Mouse (Mus musculus) adrenal gland, adult 18-20 months (tissue): Measurements from ENCODE around the gene Sik2. TPM values are rescaled to one million over a fixed set of nuclear protein-coding genes. Genes with fewer than 3 reads are reported as not detected.

Experiments
- DNase-seq, 2 experiments: peaks; one replicate each; pipeline ENCODE4 v3.0.0; 2021 to 2022; ENCODE audit warnings: low spot score in 2 of 2
- total RNA-seq, 2 experiments: library from RNA; stranded (reverse); gene quantifications; 1 replicate in 1 of 2; 2 replicates in 1 of 2; pipeline ENCODE4 v1.2.3; 2021

Sik2 gene
- total RNA-seq, 2 experiments from 2014 or later: 120 to 197 TPM

DNA sequence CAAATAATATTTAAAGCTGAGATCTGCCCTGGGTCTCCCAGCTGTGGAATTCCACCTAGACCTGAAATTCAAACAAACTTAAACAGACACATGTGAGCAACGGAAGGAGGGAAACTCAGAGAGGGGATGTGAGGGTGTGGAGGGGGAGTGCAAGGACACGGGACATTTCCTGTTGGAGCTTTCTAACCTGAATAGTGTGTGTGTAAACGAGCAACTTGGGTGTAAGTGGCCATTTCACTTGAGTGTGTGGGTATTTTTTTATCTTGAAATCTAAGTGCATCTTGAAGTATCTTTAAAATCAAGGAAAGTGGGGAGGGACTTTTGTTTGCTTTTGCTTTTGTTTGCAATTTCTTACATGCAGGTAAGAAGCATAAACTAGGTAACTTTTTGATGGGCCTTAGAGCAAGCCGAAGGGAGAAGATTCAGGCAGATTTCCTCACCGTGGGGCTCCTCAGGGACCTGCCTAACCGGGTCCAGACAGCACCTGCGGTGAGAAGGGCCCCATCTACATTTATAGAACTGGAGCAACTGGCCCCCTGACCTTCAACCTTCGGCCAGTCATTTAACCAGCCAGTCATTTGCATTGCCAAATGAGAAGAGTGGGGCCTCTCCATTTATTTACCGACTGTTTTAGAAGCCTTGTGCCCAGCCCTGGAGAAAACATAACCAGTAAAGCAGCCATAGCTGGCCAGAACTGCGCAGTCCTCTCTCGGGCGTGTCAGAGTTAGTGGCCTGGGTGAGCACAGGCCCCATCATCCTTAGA, 161.1 kb downstream of the Sik2 start:
- no peak for DNase-seq

GRCm38 (mm10) chr9:50847133-50847532, 161.7 kb downstream of the Sik2 start:
- DNase-seq: no peak

GRCm38 (mm10) chr9:50845547-50845946, 163.3 kb downstream of the Sik2 start:
- no peak for DNase-seq

- DNase-seq: no peak
Measured at GRCm38 (mm10) chr9:50845081-50845480, 163.8 kb downstream of the Sik2 start, which contains the start of gene Ppp2r1b. Gene Ppp2r1b, plus strand, starts transcription at chr9:50845301.

Other genes starting within 250 kb of the Sik2 start
- gene Fdxacb1, start 240.8 kb downstream of the Sik2 start, total RNA-seq: 1 to 10 TPM; 4.5 to 5.6 TPM
- 10 to 100 TPM; 22.2 to 30.1 TPM for gene Alg9, start 234.1 kb downstream of the Sik2 start, total RNA-seq
- 10 to 100 TPM; 47.5 to 69.0 TPM for gene 1110032A03Rik, start 233.6 kb downstream of the Sik2 start, total RNA-seq
- gene Ppp2r1b, start 163.8 kb downstream of the Sik2 start, total RNA-seq: 10 to 100 TPM; 44.3 to 64.2 TPM
- gene Btg4, start 51.8 kb upstream of the Sik2 start, total RNA-seq: not detected
- 1 to 10 TPM; 4.3 to 4.8 TPM for gene Layn, start 68.0 kb upstream of the Sik2 start, total RNA-seq
- gene 4833427G06Rik, start 93.0 kb upstream of the Sik2 start, total RNA-seq: not detected
- gene Gm32742, start 156.4 kb upstream of the Sik2 start, total RNA-seq: not detected
- gene Pou2af1, start 204.6 kb upstream of the Sik2 start, total RNA-seq: under 1 TPM; 0.20 to 0.35 TPM